Comparison of ENCODE assay signal across 14 mouse cellular contexts in genomic region chr8:111812835-111813234, GRCm38 (mm10). TPM values are rescaled to one million over a fixed set of nuclear protein-coding genes. Genes with fewer than 3 reads are reported as not detected.
DNase-seq lines count a peak whose midpoint lies in the region; ATAC-seq and TF ChIP-seq lines count a peak whose summit lies in the region.
"Had no signal": no experiment of that assay in that cellular context is flagged by ENCODE, and none has a peak within 500 bp of the region (broad histone marks: within the 10 kb centered on the region; RNA-seq: fewer than 3 reads in every experiment).

No protein-coding gene starts in this region.

- H3K4me3 ChIP-seq in heart, adult 2 months = no peak overlapping the region
- no peak overlapping the region for H3K4me3 ChIP-seq in heart, embryonic 11.5 days (ENCODE audit: low read depth, low read length)
- H3K4me3 ChIP-seq in liver, postnatal 0 days (ENCODE audit: low read depth, low read length) = no peak overlapping the region
- H3K4me3 ChIP-seq in liver, embryonic 12.5 days = no peak overlapping the region
- no peak overlapping the region for H3K4me3 ChIP-seq in forebrain, embryonic 16.5 days (replicated peaks; ENCODE audit: low read length)
- H3K4me3 ChIP-seq: embryonic facial prominence, embryonic 15.5 days; limb, embryonic 12.5 days had no signal

- no peaks in the 10 kb centered on the region for H3K9me3 ChIP-seq in heart, embryonic 11.5 days (replicated peaks; ENCODE audit: control insufficient read depth, low read length)
- H3K9me3 ChIP-seq in liver, postnatal 0 days (ENCODE audit: low read length) = no peaks in the 10 kb centered on the region
- H3K9me3 ChIP-seq in liver, embryonic 12.5 days (replicated peaks) = no peaks in the 10 kb centered on the region
- no peaks in the 10 kb centered on the region for H3K9me3 ChIP-seq in forebrain, embryonic 16.5 days (ENCODE audit: control insufficient read depth, low read length)
- H3K9me3 ChIP-seq: embryonic facial prominence, embryonic 15.5 days; limb, embryonic 12.5 days had no signal

- TF ChIP-seq CTCF in heart, adult 2 months (IDR thresholded peaks at IDR 0.05) = peak; percentile 69
- peak; percentile 42; the same call in 1 of the 2 replicates for TF ChIP-seq CTCF in liver, postnatal 0 days (IDR thresholded peaks at IDR 0.05; ENCODE audit: low read depth)

- DNase-seq in heart, adult 2 months = no peak
- DNase-seq in liver, postnatal 0 days = no peak
- peak; percentile 30 for DNase-seq in MN1 (ENCODE audit: low spot score)
- no peak for DNase-seq in testis, postnatal 10 days (ENCODE audit: low spot score)
- DNase-seq in layer of hippocampus, adult 9-10 months (ENCODE audit: low spot score) = no peak
- DNase-seq: adrenal gland, postnatal 10 days; kidney, postnatal 14 days; thymus, postnatal 14 days had no signal

- 0 out of 2 replicates have a peak, but pooled peaks cover 1% of the 10 kb centered on the region for H3K79me2 ChIP-seq in heart, adult 2 months (replicated peaks; ENCODE audit: control insufficient read depth, insufficient read depth, low read length)

- TF ChIP-seq POLR2A in heart, adult 2 months (IDR thresholded peaks at IDR 0.05; ENCODE audit: insufficient read depth, low read depth, low read length) = no peak

- ATAC-seq in heart, embryonic 11.5 days (replicated peaks; ENCODE audit: insufficient number of reproducible peaks, low FRiP score, low TSS enrichment) = no peak
- no peak for ATAC-seq in liver, postnatal 0 days
- ATAC-seq in liver, embryonic 12.5 days = no peak
- 0 out of 2 replicates have a peak, but pooled peaks have one; percentile 51 for ATAC-seq in forebrain, embryonic 16.5 days
- ATAC-seq: intestine, embryonic 16.5 days had no signal

- peaks cover 1% of the 10 kb centered on the region; the same call in 1 of the 2 replicates for H3K4me1 ChIP-seq in heart, adult 2 months (ENCODE audit: control insufficient read depth, insufficient read depth, low read length)
- H3K4me1 ChIP-seq in heart, embryonic 11.5 days (ENCODE audit: control insufficient read depth, insufficient read depth, low read length) = peaks cover 3% of the 10 kb centered on the region; the same call in 1 of the 2 replicates
- no peaks in the 10 kb centered on the region for H3K4me1 ChIP-seq in liver, postnatal 0 days (ENCODE audit: insufficient read depth)
- H3K4me1 ChIP-seq in liver, embryonic 12.5 days = 0 out of 2 replicates have a peak, but pooled peaks cover 5% of the 10 kb centered on the region
- H3K4me1 ChIP-seq in forebrain, embryonic 16.5 days (replicated peaks; ENCODE audit: control insufficient read depth, insufficient read depth, low read length) = peaks cover 13% of the 10 kb centered on the region
- H3K4me1 ChIP-seq: embryonic facial prominence, embryonic 15.5 days had no signal

- 51% methylated on average over 1 of the region's 1 CpGs for WGBS in heart, adult 2 months
- 64% methylated on average over 1 of the region's 1 CpGs for WGBS in heart, embryonic 11.5 days (ENCODE audit: insufficient replicate concordance)
- WGBS in liver, postnatal 0 days (ENCODE audit: insufficient replicate concordance) = 59% methylated on average over 1 of the region's 1 CpGs
- WGBS in liver, embryonic 12.5 days (ENCODE audit: insufficient replicate concordance) = 53% methylated on average over 1 of the region's 1 CpGs
- 81% methylated on average over 1 of the region's 1 CpGs for WGBS in forebrain, embryonic 16.5 days

- H3K27me3 ChIP-seq in heart, adult 2 months (ENCODE audit: control insufficient read depth, insufficient read depth, low read length) = no peaks in the 10 kb centered on the region
- no peaks in the 10 kb centered on the region for H3K27me3 ChIP-seq in heart, embryonic 11.5 days (ENCODE audit: control insufficient read depth, insufficient read depth, low read length)
- H3K27me3 ChIP-seq in liver, postnatal 0 days (ENCODE audit: insufficient read depth, low read length) = no peaks in the 10 kb centered on the region
- no peaks in the 10 kb centered on the region for H3K27me3 ChIP-seq in liver, embryonic 12.5 days (replicated peaks)
- no peaks in the 10 kb centered on the region for H3K27me3 ChIP-seq in forebrain, embryonic 16.5 days (replicated peaks; ENCODE audit: control insufficient read depth, insufficient read depth, low read length)
- H3K27me3 ChIP-seq: embryonic facial prominence, embryonic 15.5 days; limb, embryonic 12.5 days had no signal

- no peak overlapping the region for H3K9ac ChIP-seq in heart, adult 2 months (ENCODE audit: low read depth, low read length)
- H3K9ac ChIP-seq in heart, embryonic 11.5 days (ENCODE audit: low read depth, low read length) = no peak overlapping the region
- H3K9ac ChIP-seq in liver, postnatal 0 days (replicated peaks) = no peak overlapping the region
- H3K9ac ChIP-seq in liver, embryonic 12.5 days = no peak overlapping the region
- no peak overlapping the region for H3K9ac ChIP-seq in forebrain, embryonic 16.5 days (replicated peaks; ENCODE audit: low read depth, low read length)
- H3K9ac ChIP-seq: embryonic facial prominence, embryonic 15.5 days; limb, embryonic 12.5 days had no signal

- no peak overlapping the region for H3K4me2 ChIP-seq in heart, embryonic 11.5 days
- no peak overlapping the region for H3K4me2 ChIP-seq in liver, postnatal 0 days (ENCODE audit: low read depth, low read length)
- H3K4me2 ChIP-seq in liver, embryonic 12.5 days = no peak overlapping the region
- no peak overlapping the region for H3K4me2 ChIP-seq in forebrain, embryonic 16.5 days (ENCODE audit: low read length)
- H3K4me2 ChIP-seq: embryonic facial prominence, embryonic 15.5 days; limb, embryonic 12.5 days had no signal

- no peak for TF ChIP-seq EP300 in heart, adult 2 months (IDR thresholded peaks at IDR 0.05; ENCODE audit: insufficient read depth, low read depth, low read length)
- no peak for TF ChIP-seq EP300 in liver, postnatal 0 days (IDR thresholded peaks at IDR 0.05; ENCODE audit: low read depth)

- peaks cover 6% of the 10 kb centered on the region for H3K36me3 ChIP-seq in heart, adult 2 months (ENCODE audit: control insufficient read depth, insufficient read depth, low read length)
- H3K36me3 ChIP-seq in heart, embryonic 11.5 days (ENCODE audit: control insufficient read depth, insufficient read depth, low read length) = peaks cover 6% of the 10 kb centered on the region; the same call in 1 of the 2 replicates
- H3K36me3 ChIP-seq in liver, postnatal 0 days (replicated peaks; ENCODE audit: insufficient read depth, low read length) = peaks cover 4% of the 10 kb centered on the region; the same call in 1 of the 2 replicates
- H3K36me3 ChIP-seq in liver, embryonic 12.5 days = peaks cover 60% of the 10 kb centered on the region
- H3K36me3 ChIP-seq in forebrain, embryonic 16.5 days (ENCODE audit: control insufficient read depth, insufficient read depth) = no peaks in the 10 kb centered on the region

- H3K27ac ChIP-seq in heart, adult 2 months = no peak overlapping the region
- H3K27ac ChIP-seq in heart, embryonic 11.5 days (ENCODE audit: low read depth, low read length) = no peak overlapping the region
- no peak overlapping the region for H3K27ac ChIP-seq in liver, postnatal 0 days (ENCODE audit: low read depth)
- H3K27ac ChIP-seq in liver, embryonic 12.5 days = no peak overlapping the region
- no peak overlapping the region for H3K27ac ChIP-seq in forebrain, embryonic 16.5 days (ENCODE audit: low read length)
- H3K27ac ChIP-seq: embryonic facial prominence, embryonic 15.5 days; limb, embryonic 12.5 days had no signal

- intact Hi-C loops in heart, adult 2 months (cut with DNase I) = loop anchor here (2.0 kb wide), 1 partner anchor 100 kb away; no protein-coding TSS in a partner anchor

RNA-seq across cellular contexts. Expression of gene Cfdp1, which starts 41.3 kb away (rescaled TPM):
- 10 to 100 TPM; 32.7 to 34.4 TPM for total RNA-seq in heart, adult 2 months (2021)
- polyA plus RNA-seq in heart, adult 2 months (2012; rRNA removed) = 5.6 and 11.6 TPM in 2 replicates
- polyA plus RNA-seq in heart, embryonic 11.5 days (2014; fragmentation: Nextera tagmentation; extraction: Ambion mirVana) = 163 and 173 TPM in 2 replicates
- 48.9 and 51.3 TPM in 2 replicates for polyA plus RNA-seq in liver, postnatal 0 days (2015; fragmentation: Nextera tagmentation; extraction: Ambion mirVana)
- polyA plus RNA-seq in liver, embryonic 12.5 days (2016; fragmentation: Nextera tagmentation; extraction: Ambion mirVana) = 128 and 132 TPM in 2 replicates
- 175 and 190 TPM in 2 replicates for polyA plus RNA-seq in forebrain, embryonic 16.5 days (2015; fragmentation: Nextera tagmentation; extraction: Ambion mirVana)
